9 mouse cellular contexts compared by ENCODE assay signal in genomic region chr2:180822476-180822875, GRCm38 (mm10). TPM values are rescaled to one million over a fixed set of nuclear protein-coding genes. Genes with fewer than 3 reads are reported as not detected.
DNase-seq lines count a peak whose midpoint lies in the region; ATAC-seq and TF ChIP-seq lines count a peak whose summit lies in the region.
"Had no signal": no experiment of that assay in that cellular context is flagged by ENCODE, and none has a peak within 500 bp of the region (broad histone marks: within the 10 kb centered on the region; RNA-seq: fewer than 3 reads in every experiment).

No protein-coding gene starts in this region.

- H3K36me3 ChIP-seq in hindbrain, embryonic 11.5 days (ENCODE audit: control insufficient read depth, insufficient read depth, low read length) = no peaks in the 10 kb centered on the region

- no peak for TF ChIP-seq POLR2A in lung, adult 2 months (IDR thresholded peaks at IDR 0.05; ENCODE audit: borderline replicate concordance, extremely low read depth, low read depth, low read length)

- H3K27me3 ChIP-seq in hindbrain, embryonic 11.5 days (ENCODE audit: control insufficient read depth, insufficient read depth, low read length) = no peaks in the 10 kb centered on the region

- no peaks in the 10 kb centered on the region for H3K9me3 ChIP-seq in hindbrain, embryonic 11.5 days (ENCODE audit: control insufficient read depth, low read length)

- H3K4me3 ChIP-seq in lung, adult 2 months (replicated peaks; ENCODE audit: extremely low read depth, low read depth, low read length) = no peak overlapping the region
- no peak overlapping the region for H3K4me3 ChIP-seq in hindbrain, embryonic 11.5 days (ENCODE audit: low read depth, low read length)

- 21% methylated on average over 6 of the region's 6 CpGs for WGBS in lung, adult 2 months
- WGBS in hindbrain, embryonic 11.5 days = 37% methylated on average over 6 of the region's 6 CpGs

- no peak for DNase-seq in lung, adult 2 months
- no peak for DNase-seq in lung, adult 18-20 months
- peak; percentile 57 to 61 for DNase-seq in adrenal gland, postnatal 36 days
- DNase-seq in forelimb bud, embryonic 11.5 days (ENCODE audit: low read depth, low spot score) = peak; percentile 26
- DNase-seq in hindbrain, embryonic 11.5 days (ENCODE audit: low spot score) = peak; percentile 38
- peak; percentile 68 to 95 for DNase-seq in left cerebral cortex, postnatal 25 days (ENCODE audit: low spot score in 2 of 2)
- DNase-seq in retina, embryonic 14.5 days (ENCODE audit: low spot score) = peak; percentile 66
- DNase-seq in spleen, adult 18-20 months = no peak

- no peaks in the 10 kb centered on the region for H3K4me1 ChIP-seq in lung, adult 2 months (ENCODE audit: control insufficient read depth, insufficient read depth, low read length)
- H3K4me1 ChIP-seq in hindbrain, embryonic 11.5 days (replicated peaks; ENCODE audit: control insufficient read depth, insufficient read depth, low read length) = no peaks in the 10 kb centered on the region

- H3K27ac ChIP-seq in hindbrain, embryonic 11.5 days (ENCODE audit: low read depth, low read length) = no peak overlapping the region

- intact Hi-C loops in left cerebral cortex, postnatal 25 days (cut with DNase I) = loop anchor here (1.0 to 10.0 kb wide), 2 partner anchors 16 to 242 kb away; no protein-coding TSS in a partner anchor

- peak; percentile 28; the same call in 1 of the 2 replicates for TF ChIP-seq CTCF in lung, adult 2 months (IDR thresholded peaks at IDR 0.05; ENCODE audit: insufficient read depth, low read length)

- ATAC-seq in hindbrain, embryonic 11.5 days (ENCODE audit: low FRiP score) = no peak

- no peak overlapping the region for H3K9ac ChIP-seq in hindbrain, embryonic 11.5 days (ENCODE audit: low read depth, low read length)

- no peak overlapping the region for H3K4me2 ChIP-seq in hindbrain, embryonic 11.5 days (replicated peaks; ENCODE audit: low read depth, low read length)

RNA-seq across cellular contexts. Expression of gene Bhlhe23, which starts 45.8 kb away (rescaled TPM):
- not detected in 2 replicates for polyA plus RNA-seq in lung, adult 2 months (2012; rRNA removed)
- not detected for total RNA-seq in adrenal gland, postnatal 36 days (2021)
- 3.0 and 3.7 TPM in 2 replicates for polyA plus RNA-seq in hindbrain, embryonic 11.5 days (2014; fragmentation: Nextera tagmentation; extraction: Ambion mirVana)
- under 1 TPM in 1 of 2 experiments, not detected in 1; 0.16 TPM for total RNA-seq in left cerebral cortex, postnatal 25 days (2021)
- polyA plus RNA-seq: lung, embryonic 16.5 days had no signal

Comparison
In these comparisons a context has a peak if more than half of its experiments do, and no peak if none do; other contexts are left out.
1. DNase-seq: peak in adrenal gland, postnatal 36 days (2 of 2), forelimb bud, embryonic 11.5 days (single experiment), hindbrain, embryonic 11.5 days (single experiment), left cerebral cortex, postnatal 25 days (2 of 2) and retina, embryonic 14.5 days (single experiment); none in lung, adult 2 months (single experiment), lung, adult 18-20 months (0 of 2) and spleen, adult 18-20 months (0 of 2).